Mouse (Mus musculus): ENCODE measurements around the gene Cecr2.

- TF ChIP-seq POLR2A (IDR thresholded peaks at IDR 0.05; ENCODE audit: extremely low read depth, insufficient read depth, low read length) = no peak
- no peak for TF ChIP-seq CTCF (IDR thresholded peaks at IDR 0.05; ENCODE audit: extremely low read depth, insufficient read depth, low read length)
These were observed 9.8 kb downstream of the Cecr2 start for GRCm38 (mm10) chr6:120675979-120676378.

All from cortical plate, adult 2 months (tissue).